Mouse (Mus musculus): Measurements from ENCODE around the gene Gm28043. TPM values are rescaled to one million over a fixed set of nuclear protein-coding genes. Genes with fewer than 3 reads are reported as not detected.

Gene Gm28043
- total and polyA plus RNA-seq, 3 experiments = 3.6 to 4.2 (median 3.7) TPM

DNA sequence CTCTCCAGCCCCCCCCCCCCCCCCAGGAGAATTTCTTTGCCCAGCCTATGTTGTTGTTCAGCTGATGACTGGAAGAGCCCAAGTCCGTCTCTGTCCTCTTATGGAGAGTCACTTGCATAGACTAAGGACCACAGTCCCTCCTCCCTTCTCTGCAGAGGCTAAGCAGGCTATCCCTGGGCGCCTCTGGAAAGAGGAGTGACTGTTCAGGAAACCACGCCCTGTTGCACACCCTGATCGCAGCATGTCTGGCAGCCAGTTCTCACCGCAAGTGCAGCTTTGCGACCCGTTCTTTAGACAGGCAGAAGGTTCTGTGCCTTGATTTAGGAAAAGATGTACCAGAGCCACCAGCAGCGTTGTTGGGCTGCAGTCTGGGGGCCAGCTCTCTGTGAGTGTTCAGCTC lies 23.2 kb downstream of the Gm28043 start:
- in situ Hi-C loops (cut with MboI; ENCODE audit: low pct_ligation_motif_present, low pct_unique_long_range_greater_than_20kb, low sequenced_read_pairs) = no loop called here
- 0 out of 4 replicates have a peak, but pooled peaks cover 0 to 2% of the 10 kb centered on the region in 2 experiments for H3K4me1 ChIP-seq (ENCODE audit: control insufficient read depth in 1 of 2, insufficient read depth in 2 of 2)
- H3K4me3 ChIP-seq (replicated peaks in 1 of 3; ENCODE audit: low read depth in 2 of 3, low read length in 2 of 3, poor library complexity in 1 of 3) = no peak overlapping the region
- no peaks in the 10 kb centered on the region for H3K27me3 ChIP-seq (replicated peaks)
- no peak overlapping the region for H3K27ac ChIP-seq (ENCODE audit: insufficient read depth, low read depth)
- no peak for TF ChIP-seq UBTF (IDR thresholded peaks at IDR 0.05; ENCODE audit: low read depth, low read length)
- no peak for TF ChIP-seq POLR2A (IDR thresholded peaks at IDR 0.05; ENCODE audit: low read depth, low read length)
- no peak for TF ChIP-seq CHD2 (IDR thresholded peaks at IDR 0.05; ENCODE audit: low read length)
- no peak for TF ChIP-seq ETS1 (conservative IDR thresholded peaks at IDR 0.05; ENCODE audit: low read depth, low read length)
- no peaks in the 10 kb centered on the region for H3K9me3 ChIP-seq (replicated peaks; ENCODE audit: low read length)
- peaks cover 70 to 84% of the 10 kb centered on the region in 2 experiments for H3K36me3 ChIP-seq (replicated peaks in 1 of 2; ENCODE audit: control insufficient read depth in 1 of 2, insufficient read depth in 1 of 2, low read length in 1 of 2)
- dilution Hi-C loops (cut with MboI; ENCODE audit: extremely low pct_ligation_motif_present, extremely low pct_unique_long_range_greater_than_20kb, low sequenced_read_pairs) = no loop called here
- H3K9ac ChIP-seq (ENCODE audit: insufficient read depth, low read depth) = no peak overlapping the region
- DNase-seq (ENCODE audit: extremely low read depth) = no peak
- H3K79me2 ChIP-seq (replicated peaks; ENCODE audit: control insufficient read depth, extremely low read depth, insufficient read depth, poor library complexity, severe bottlenecking) = no peaks in the 10 kb centered on the region
- no peak overlapping the region for H3K4me2 ChIP-seq (ENCODE audit: insufficient read depth, low read depth, poor library complexity, severe bottlenecking)

GRCm38 (mm10) chr17:29640971-29641370 lies 26.3 kb downstream of the Gm28043 start:
- dilution Hi-C loops (cut with MboI; ENCODE audit: extremely low pct_ligation_motif_present, extremely low pct_unique_long_range_greater_than_20kb, low sequenced_read_pairs) = no loop called here
- H3K4me1 ChIP-seq (ENCODE audit: control insufficient read depth in 1 of 2, insufficient read depth in 2 of 2) = peaks cover 0 to 18% of the 10 kb centered on the region in 2 experiments; a peak in 2 of 4 replicates
- DNase-seq (ENCODE audit: extremely low read depth) = no peak
- no peaks in the 10 kb centered on the region for H3K27me3 ChIP-seq (replicated peaks)
- no peak overlapping the region for H3K4me3 ChIP-seq (replicated peaks in 1 of 3; ENCODE audit: low read depth in 2 of 3, low read length in 2 of 3, poor library complexity in 1 of 3)
- H3K9ac ChIP-seq (ENCODE audit: insufficient read depth, low read depth) = no peak overlapping the region
- H3K79me2 ChIP-seq (replicated peaks; ENCODE audit: control insufficient read depth, extremely low read depth, insufficient read depth, poor library complexity, severe bottlenecking) = no peaks in the 10 kb centered on the region
- H3K36me3 ChIP-seq (replicated peaks in 1 of 2; ENCODE audit: control insufficient read depth in 1 of 2, insufficient read depth in 1 of 2, low read length in 1 of 2) = peaks cover 50 to 67% of the 10 kb centered on the region in 2 experiments
- no peak overlapping the region for H3K27ac ChIP-seq (ENCODE audit: insufficient read depth, low read depth)
- no peaks in the 10 kb centered on the region for H3K9me3 ChIP-seq (replicated peaks; ENCODE audit: low read length)
- TF ChIP-seq NELFE (IDR thresholded peaks at IDR 0.05; ENCODE audit: low read depth, low read length) (no peak), MAFK (IDR thresholded peaks at IDR 0.05; ENCODE audit: insufficient replicate concordance, low read length) (no peak), PAX5 (IDR thresholded peaks at IDR 0.05; ENCODE audit: low read length) (no peak), RAD21 (IDR thresholded peaks at IDR 0.05; ENCODE audit: low read depth, low read length) (no peak), ZKSCAN1 (IDR thresholded peaks at IDR 0.05; ENCODE audit: borderline replicate concordance, low read depth, low read length) (no peak)
- in situ Hi-C loops (cut with MboI; ENCODE audit: low pct_ligation_motif_present, low pct_unique_long_range_greater_than_20kb, low sequenced_read_pairs) = no loop called here
- no peak overlapping the region for H3K4me2 ChIP-seq (ENCODE audit: insufficient read depth, low read depth, poor library complexity, severe bottlenecking)

- Histone ChIP-seq H3K9ac (ENCODE audit: insufficient read depth, low read depth) (no peak overlapping the region), H3K36me3 (replicated peaks in 1 of 2; ENCODE audit: control insufficient read depth in 1 of 2, insufficient read depth in 1 of 2, low read length in 1 of 2) (peaks cover 39 to 57% of the 10 kb centered on the region in 2 experiments), H3K4me2 (ENCODE audit: insufficient read depth, low read depth, poor library complexity, severe bottlenecking) (no peak overlapping the region), H3K4me3 (replicated peaks in 1 of 3; ENCODE audit: low read depth in 2 of 3, low read length in 2 of 3, poor library complexity in 1 of 3) (no peak overlapping the region), H3K79me2 (replicated peaks; ENCODE audit: control insufficient read depth, extremely low read depth, insufficient read depth, poor library complexity, severe bottlenecking) (no peaks in the 10 kb centered on the region), H3K4me1 (ENCODE audit: control insufficient read depth in 1 of 2, insufficient read depth in 2 of 2) (peaks cover 0 to 18% of the 10 kb centered on the region in 2 experiments; a peak in 2 of 4 replicates), H3K27ac (ENCODE audit: insufficient read depth, low read depth) (no peak overlapping the region), H3K27me3 (replicated peaks) (no peaks in the 10 kb centered on the region), H3K9me3 (replicated peaks; ENCODE audit: low read length) (peaks cover under 1% of the 10 kb centered on the region)
- in situ Hi-C loops (cut with MboI; ENCODE audit: low pct_ligation_motif_present, low pct_unique_long_range_greater_than_20kb, low sequenced_read_pairs) (no loop called here), dilution Hi-C loops (cut with MboI; ENCODE audit: extremely low pct_ligation_motif_present, extremely low pct_unique_long_range_greater_than_20kb, low sequenced_read_pairs) (no loop called here)
- TF ChIP-seq E2F4 (IDR thresholded peaks at IDR 0.05; ENCODE audit: insufficient replicate concordance, low read depth, low read length) = no peak
- no peak for DNase-seq (ENCODE audit: extremely low read depth)
Observed at GRCm38 (mm10) chr17:29642219-29642618, 27.5 kb downstream of the Gm28043 start.
